Mouse (Mus musculus) ES-Bruce4 (cell line): ENCODE results near the gene Trpm8. TPM values are rescaled to one million over a fixed set of nuclear protein-coding genes. Genes with fewer than 3 reads are reported as not detected.

Source experiments
- H3K27ac ChIP-seq: 2 replicates; pipeline ENCODE4 v1.5.1; 2012; ENCODE audit warnings: low read length, inconsistent platforms; ENCODE audit not compliant: insufficient read depth
- H3K27me3 ChIP-seq: 2 replicates; pipeline ENCODE4 v1.6.1; 2012; ENCODE audit warnings: mild to moderate bottlenecking, low read length, inconsistent platforms; ENCODE audit not compliant: control insufficient read depth, poor library complexity, insufficient read depth, severe bottlenecking
- H3K36me3 ChIP-seq: 2 replicates; pipeline ENCODE4 v1.6.1; 2012; ENCODE audit warnings: inconsistent platforms, mild to moderate bottlenecking, low read length, moderate library complexity; ENCODE audit not compliant: control insufficient read depth, poor library complexity, insufficient read depth, severe bottlenecking
- H3K4me1 ChIP-seq: one replicate; pipeline ENCODE4 v1.8.1; 2011; ENCODE audit warnings: low read length; ENCODE audit not compliant: control insufficient read depth, insufficient read depth
- H3K4me3 ChIP-seq: 2 replicates; pipeline ENCODE4 v1.5.1; 2011; ENCODE audit warnings: low read depth, mild to moderate bottlenecking, low read length
- H3K9ac ChIP-seq: 2 replicates; pipeline ENCODE4 v1.6.1; 2012; ENCODE audit warnings: low read depth, mild to moderate bottlenecking, inconsistent platforms; ENCODE audit not compliant: poor library complexity, severe bottlenecking
- H3K9me3 ChIP-seq: replicated peaks from 2 replicates; pipeline ENCODE4 v1.6.1; 2012; ENCODE audit warnings: mild to moderate bottlenecking, low read length, inconsistent platforms; ENCODE audit not compliant: control insufficient read depth, poor library complexity, insufficient read depth, severe bottlenecking
- CTCF ChIP-seq: IDR thresholded peaks from one replicate; pipeline ENCODE4 v1.8.1; 2011; ENCODE audit warnings: low read depth, low read length
- EP300 ChIP-seq: IDR thresholded peaks from 2 replicates; pipeline ENCODE4 v1.6.1; 2011; ENCODE audit warnings: low read depth, low read length; ENCODE audit not compliant: insufficient read depth
- POLR2A ChIP-seq: IDR thresholded peaks from one replicate; pipeline ENCODE4 v1.8.1; 2011; ENCODE audit warnings: low read length; ENCODE audit not compliant: insufficient read depth
- polyA plus RNA-seq: library from polyadenylated mRNA; stranded (reverse); fragments of >200 nt; gene quantifications from 2 replicates; pipeline ENCODE4 v1.2.4, GENCODE M21; 2011; ENCODE audit warnings: low read depth; ENCODE audit not compliant: missing spikeins, insufficient read depth, insufficient read length

The Trpm8 gene
- polyA plus RNA-seq, 1 experiment: not detected

DNA sequence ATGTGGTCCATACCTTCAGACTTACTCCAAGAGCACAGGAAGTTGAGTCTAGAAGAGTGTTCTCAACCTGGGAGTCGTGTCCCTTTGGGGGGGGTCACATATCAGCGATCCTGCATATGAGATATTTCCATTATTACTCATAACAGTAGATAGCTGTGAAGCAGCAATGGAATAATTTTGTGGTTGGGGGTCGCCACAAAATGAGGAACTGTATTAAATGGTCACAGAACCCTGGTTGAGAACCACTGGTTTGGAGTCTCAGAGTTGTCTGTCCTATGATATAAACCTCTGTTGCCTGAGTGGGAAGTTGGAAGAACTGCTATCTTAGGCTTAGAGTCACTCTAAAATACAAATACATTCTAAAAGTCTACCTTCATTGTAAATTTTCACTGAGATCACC lies 32.4 kb downstream of the Trpm8 start:
- H3K27me3 ChIP-seq: no peaks in the 10 kb centered on the region
- H3K36me3 ChIP-seq: no peaks in the 10 kb centered on the region
- H3K9me3 ChIP-seq: 0 out of 2 replicates have a peak, but pooled peaks cover 4% of the 10 kb centered on the region
- H3K4me3 ChIP-seq: no peak overlapping the region
- H3K4me1 ChIP-seq: no peaks in the 10 kb centered on the region
- TF ChIP-seq EP300: no peak
- TF ChIP-seq POLR2A: no peak
- no peak for TF ChIP-seq CTCF
- H3K27ac ChIP-seq: no peak overlapping the region
- no peak overlapping the region for H3K9ac ChIP-seq

DNA sequence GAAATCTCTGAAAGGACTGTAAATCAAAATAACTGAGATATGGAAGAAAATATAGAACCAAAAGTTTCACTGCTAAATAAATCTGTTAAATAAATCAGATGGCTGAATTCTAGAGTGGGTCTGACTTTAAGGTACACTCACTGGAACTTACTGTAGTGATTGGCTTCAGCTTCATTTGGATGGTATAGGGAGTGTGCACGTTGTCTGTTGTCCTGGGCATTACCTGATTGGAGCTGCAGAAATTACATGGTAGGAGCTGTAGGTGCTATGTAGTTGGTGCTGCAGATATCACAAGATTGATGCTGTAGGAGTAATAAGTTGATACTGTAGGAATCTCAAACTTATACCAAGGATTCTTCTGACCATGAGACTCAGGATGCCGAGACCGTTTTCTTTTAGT lies 32.9 kb downstream of the Trpm8 start:
- TF ChIP-seq POLR2A (no peak), CTCF (no peak), EP300 (no peak)
- Histone ChIP-seq H3K27ac (no peak overlapping the region), H3K4me3 (no peak overlapping the region), H3K27me3 (no peaks in the 10 kb centered on the region), H3K36me3 (no peaks in the 10 kb centered on the region), H3K4me1 (no peaks in the 10 kb centered on the region), H3K9ac (no peak overlapping the region), H3K9me3 (0 out of 2 replicates have a peak, but pooled peaks cover 4% of the 10 kb centered on the region)

DNA sequence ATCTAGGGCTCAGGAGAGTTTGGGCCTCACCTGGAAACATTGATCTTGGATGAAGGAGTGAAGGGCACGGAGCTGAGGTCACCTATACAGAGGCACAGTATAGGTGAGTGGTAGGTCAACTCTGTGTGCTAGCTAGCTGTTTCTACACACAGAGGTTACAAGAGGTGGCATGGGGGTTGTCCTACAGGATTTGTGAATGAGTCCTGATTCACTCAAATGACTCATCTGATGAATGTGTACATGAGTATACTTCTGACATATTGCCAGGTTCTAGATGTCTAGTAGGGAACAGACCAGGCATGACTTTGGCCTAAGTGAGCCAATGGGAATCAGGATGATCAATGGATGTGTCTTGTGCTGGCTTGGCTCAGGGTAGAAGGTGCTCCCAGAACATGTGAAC lies 39.8 kb downstream of the Trpm8 start:
- Histone ChIP-seq H3K4me1 (no peaks in the 10 kb centered on the region), H3K27ac (no peak overlapping the region), H3K9me3 (no peaks in the 10 kb centered on the region), H3K4me3 (no peak overlapping the region), H3K9ac (no peak overlapping the region), H3K27me3 (no peaks in the 10 kb centered on the region), H3K36me3 (no peaks in the 10 kb centered on the region)
- TF ChIP-seq EP300 (no peak), POLR2A (no peak), CTCF (no peak)

DNA sequence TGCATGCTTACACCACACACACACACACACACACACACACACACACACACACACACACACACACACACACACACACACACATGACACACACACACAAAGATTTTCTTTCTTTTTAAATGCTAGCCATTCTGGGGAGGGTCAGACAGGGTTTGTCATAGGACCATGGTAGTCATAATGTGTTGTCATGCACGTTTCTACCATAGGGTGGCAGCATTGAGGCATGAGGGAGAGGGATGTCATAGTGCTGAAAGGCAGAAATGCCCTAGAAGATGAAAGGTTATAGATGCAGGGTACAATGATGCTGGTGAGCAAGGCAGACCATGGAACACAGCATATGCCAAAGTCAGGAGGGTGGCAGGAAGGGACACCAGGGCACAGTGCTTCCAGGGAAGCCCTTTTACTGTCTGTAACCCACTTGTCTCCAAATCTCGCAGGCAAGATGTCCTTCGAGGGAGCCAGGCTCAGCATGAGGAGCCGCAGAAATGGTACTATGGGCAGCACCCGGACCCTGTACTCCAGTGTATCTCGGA lies 41.1 kb downstream of the Trpm8 start:
- no peaks in the 10 kb centered on the region for H3K27me3 ChIP-seq
- no peaks in the 10 kb centered on the region for H3K9me3 ChIP-seq
- no peak overlapping the region for H3K27ac ChIP-seq
- peak; percentile 13 for TF ChIP-seq CTCF
- TF ChIP-seq EP300: no peak
- H3K4me1 ChIP-seq: no peaks in the 10 kb centered on the region
- H3K36me3 ChIP-seq: no peaks in the 10 kb centered on the region
- no peak overlapping the region for H3K4me3 ChIP-seq
- H3K9ac ChIP-seq: no peak overlapping the region

DNA sequence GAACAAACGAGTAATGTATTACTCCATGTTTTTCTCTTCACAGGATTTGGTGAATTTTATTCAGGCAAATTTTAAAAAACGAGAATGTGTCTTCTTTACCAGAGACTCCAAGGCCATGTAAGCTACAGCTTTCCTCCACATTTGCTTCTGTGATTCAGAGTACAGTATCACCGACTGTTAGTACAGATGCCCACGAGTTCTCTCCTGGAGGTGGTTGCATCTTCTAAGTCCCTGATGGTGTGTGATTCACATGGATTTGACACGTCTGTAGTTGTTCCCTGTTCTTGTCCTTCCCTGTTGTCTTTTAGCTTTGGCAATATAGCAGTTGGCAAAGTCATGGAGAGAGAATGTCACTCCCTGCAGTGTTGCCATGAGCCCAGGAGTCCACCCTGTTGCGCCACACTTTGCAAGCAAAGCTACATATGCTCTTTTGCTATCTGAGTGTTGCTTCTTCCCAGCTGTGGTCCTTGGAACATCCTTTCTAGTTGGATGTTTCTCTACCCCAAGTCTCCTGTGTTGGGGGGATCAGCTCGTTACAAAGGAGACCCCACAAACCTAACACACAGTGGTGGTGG lies 43.4 kb downstream of the Trpm8 start:
- Histone ChIP-seq H3K9me3 (no peaks in the 10 kb centered on the region), H3K27me3 (no peaks in the 10 kb centered on the region), H3K4me1 (no peaks in the 10 kb centered on the region), H3K9ac (no peak overlapping the region), H3K27ac (no peak overlapping the region), H3K4me3 (no peak overlapping the region), H3K36me3 (no peaks in the 10 kb centered on the region)
- no peak for TF ChIP-seq EP300
- no peak for TF ChIP-seq CTCF
- TF ChIP-seq POLR2A: no peak

DNA sequence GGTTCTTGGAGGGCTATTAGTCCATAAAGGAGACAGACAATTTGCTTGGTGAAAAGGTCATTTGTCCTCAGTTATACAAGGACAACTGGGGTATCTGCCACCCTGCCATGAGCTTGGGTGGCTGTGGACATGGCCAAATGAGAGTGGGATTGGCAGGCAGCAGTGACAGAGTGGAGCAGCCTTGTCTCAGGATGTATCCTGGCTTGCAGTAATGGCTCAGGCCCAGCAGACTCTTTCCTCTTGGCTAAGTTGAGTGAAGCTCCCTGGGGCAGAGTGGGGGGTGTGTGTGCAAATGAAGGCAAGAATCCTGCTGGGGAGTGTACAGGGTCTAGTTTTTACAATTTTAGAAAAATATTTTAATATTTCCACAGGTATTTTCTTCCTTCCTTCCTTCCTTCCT lies 44.7 kb downstream of the Trpm8 start:
- H3K36me3 ChIP-seq: no peaks in the 10 kb centered on the region
- no peaks in the 10 kb centered on the region for H3K27me3 ChIP-seq
- H3K9ac ChIP-seq: no peak overlapping the region
- no peak overlapping the region for H3K4me3 ChIP-seq
- no peaks in the 10 kb centered on the region for H3K9me3 ChIP-seq
- TF ChIP-seq POLR2A (no peak), EP300 (no peak), CTCF (no peak)
- no peaks in the 10 kb centered on the region for H3K4me1 ChIP-seq
- no peak overlapping the region for H3K27ac ChIP-seq
